Mouse (Mus musculus) heart, embryonic 10.5 days (tissue): ENCODE results near the gene Upk1a. TPM values are rescaled to one million over a fixed set of nuclear protein-coding genes. Genes with fewer than 3 reads are reported as not detected.

Experiments used
- DNase-seq: peaks from one replicate; pipeline ENCODE4 v3.0.0-alpha.2; 2017; ENCODE audit warnings: low spot score
- H3K27ac ChIP-seq: fragments of 300-500 bp; sonication (generic); 2 replicates; pipeline ENCODE4 v1.5.1; 2016; ENCODE audit warnings: mild to moderate bottlenecking
- H3K27me3 ChIP-seq: fragments of 300-500 bp; sonication (generic); 2 replicates; pipeline ENCODE4 v1.6.1; 2016; ENCODE audit warnings: mild to moderate bottlenecking; ENCODE audit not compliant: poor library complexity, insufficient read depth, severe bottlenecking
- H3K36me3 ChIP-seq: fragments of 300-500 bp; sonication (generic); 2 replicates; pipeline ENCODE4 v1.6.1; 2016; ENCODE audit warnings: mild to moderate bottlenecking, moderate library complexity
- H3K4me1 ChIP-seq: fragments of 300-500 bp; sonication (generic); 2 replicates; pipeline ENCODE4 v1.6.1; 2016; ENCODE audit warnings: mild to moderate bottlenecking
- H3K4me3 ChIP-seq: fragments of 300-500 bp; sonication (generic); 2 replicates; pipeline ENCODE4 v1.5.1; 2016; ENCODE audit warnings: mild to moderate bottlenecking, moderate library complexity
- H3K9me3 ChIP-seq: fragments of 300-500 bp; sonication (generic); 2 replicates; pipeline ENCODE4 v1.6.1; 2016; ENCODE audit warnings: mild to moderate bottlenecking, moderate library complexity
- WGBS: fragments of 180-500 bp; shearing (Covaris S2); methylation state at CpG from one replicate; pipeline ENCODE4 v1.1.7; 2016; 5-methylcytosine and 5-hydroxymethylcytosine counted together
- polyA plus RNA-seq: library from polyadenylated mRNA; unstranded; fragments of >200 nt; fragmentation: Nextera tagmentation; extraction: Ambion mirVana; gene quantifications from 2 replicates; pipeline ENCODE4 v1.2.1, GENCODE M21; 2016

Gene Upk1a
- polyA plus RNA-seq, 1 experiment from 2014 or later = 2.7 TPM

DNA sequence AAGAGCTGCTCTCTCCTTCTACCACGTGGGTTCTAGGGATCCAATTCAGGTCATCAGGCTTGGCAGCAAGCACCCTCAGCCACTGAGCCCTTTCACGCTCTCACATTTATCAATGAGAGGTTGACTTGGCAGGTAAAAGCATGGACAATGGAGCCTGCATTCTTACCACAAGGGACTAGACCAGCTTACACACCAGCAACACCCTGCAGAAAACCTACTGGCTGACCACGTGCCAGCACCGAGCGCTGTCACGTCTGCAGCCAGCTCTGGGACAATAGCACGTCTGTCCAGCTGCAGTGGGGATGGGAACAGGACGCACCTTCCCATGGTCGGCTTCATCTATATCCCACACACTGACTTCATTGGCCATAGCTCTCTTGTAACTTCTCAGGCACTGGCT is 6.0 kb upstream of the Upk1a start:
- WGBS = 96% methylated on average over 9 of the region's 9 CpGs
- no peak for DNase-seq
- H3K27ac ChIP-seq = no peak overlapping the region
- H3K36me3 ChIP-seq = peaks cover 76% of the 10 kb centered on the region
- H3K4me3 ChIP-seq = no peak overlapping the region
- no peaks in the 10 kb centered on the region for H3K27me3 ChIP-seq
- H3K4me1 ChIP-seq = peaks cover 13% of the 10 kb centered on the region
- H3K9me3 ChIP-seq = no peaks in the 10 kb centered on the region

- no peaks in the 10 kb centered on the region for H3K9me3 ChIP-seq
- no peak overlapping the region for H3K27ac ChIP-seq
- peaks cover 9% of the 10 kb centered on the region; the same call in 1 of the 2 replicates for H3K4me1 ChIP-seq
- peaks cover 49% of the 10 kb centered on the region for H3K36me3 ChIP-seq
- no peak overlapping the region for H3K4me3 ChIP-seq
- WGBS = 52% methylated on average over 5 of the region's 5 CpGs
- no peaks in the 10 kb centered on the region for H3K27me3 ChIP-seq
- DNase-seq = no peak
These were observed 2.6 kb upstream of the Upk1a start for GRCm38 (mm10) chr7:30615049-30615760.

GRCm38 (mm10) chr7:30614454-30614853 is 1.8 kb upstream of the Upk1a start:
- DNase-seq = no peak
- no peak overlapping the region for H3K4me3 ChIP-seq
- H3K27ac ChIP-seq = no peak overlapping the region
- H3K4me1 ChIP-seq = peaks cover 16% of the 10 kb centered on the region
- 71% methylated on average over 2 of the region's 2 CpGs for WGBS
- no peaks in the 10 kb centered on the region for H3K27me3 ChIP-seq
- peaks cover 43% of the 10 kb centered on the region for H3K36me3 ChIP-seq
- H3K9me3 ChIP-seq = no peaks in the 10 kb centered on the region

- Histone ChIP-seq H3K4me1 (peaks cover 17% of the 10 kb centered on the region), H3K27me3 (peaks cover 1% of the 10 kb centered on the region; the same call in 1 of the 2 replicates), H3K36me3 (peaks cover 35% of the 10 kb centered on the region), H3K27ac (no peak overlapping the region), H3K9me3 (no peaks in the 10 kb centered on the region), H3K4me3 (no peak overlapping the region)
- DNase-seq = no peak
- 22% methylated on average over 14 of the region's 14 CpGs for WGBS
These were observed 974 bp upstream of the Upk1a start for GRCm38 (mm10) chr7:30613529-30614112.

GRCm38 (mm10) chr7:30610043-30610442 is 2.6 kb downstream of the Upk1a start:
- H3K27ac ChIP-seq = 0 out of 2 replicates have a peak overlapping the region, but pooled peaks have one; percentile 26
- H3K36me3 ChIP-seq = peaks cover 2% of the 10 kb centered on the region; the same call in 1 of the 2 replicates
- no peak for DNase-seq
- 0 out of 2 replicates have a peak overlapping the region, but pooled peaks have one; percentile 0 for H3K4me3 ChIP-seq
- H3K9me3 ChIP-seq = no peaks in the 10 kb centered on the region
- 37% methylated on average over 7 of the region's 7 CpGs for WGBS
- H3K27me3 ChIP-seq = peaks cover 9% of the 10 kb centered on the region; the same call in 1 of the 2 replicates
- peaks cover 17% of the 10 kb centered on the region for H3K4me1 ChIP-seq

- 49% methylated on average over 16 of the region's 16 CpGs for WGBS
- Histone ChIP-seq H3K4me3 (no peak overlapping the region), H3K4me1 (peaks cover 14% of the 10 kb centered on the region), H3K36me3 (no peaks in the 10 kb centered on the region), H3K27ac (no peak overlapping the region), H3K9me3 (no peaks in the 10 kb centered on the region), H3K27me3 (peaks cover 9% of the 10 kb centered on the region; the same call in 1 of the 2 replicates)
- DNase-seq = no peak
These were observed 4.2 kb downstream of the Upk1a start for GRCm38 (mm10) chr7:30608476-30608875.

GRCm38 (mm10) chr7:30607706-30608309 is 4.8 kb downstream of the Upk1a start:
- Histone ChIP-seq H3K36me3 (no peaks in the 10 kb centered on the region), H3K27me3 (peaks cover 9% of the 10 kb centered on the region; the same call in 1 of the 2 replicates), H3K4me3 (no peak overlapping the region), H3K4me1 (peaks cover 12% of the 10 kb centered on the region), H3K27ac (no peak overlapping the region), H3K9me3 (no peaks in the 10 kb centered on the region)
- no peak for DNase-seq
- WGBS = 23% methylated on average over 8 of the region's 8 CpGs

DNA sequence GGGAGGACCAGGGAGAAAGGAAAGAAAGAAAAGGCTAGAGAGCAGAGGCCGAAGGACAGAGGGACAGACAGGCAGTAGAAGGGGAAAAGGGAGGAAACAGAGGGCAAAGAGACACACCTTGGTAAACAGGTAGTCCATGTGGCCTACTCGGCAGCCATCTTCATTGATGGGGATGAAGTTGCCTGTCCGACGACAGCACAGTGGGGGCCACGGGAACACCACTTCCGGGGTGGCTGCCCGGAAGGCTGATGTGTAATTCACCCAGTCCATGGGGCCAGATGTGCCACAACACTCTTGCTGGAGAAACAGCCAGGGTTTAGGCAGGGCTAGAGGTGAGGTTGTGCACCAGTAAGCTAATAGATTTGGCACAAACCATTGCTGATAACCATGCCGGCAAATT is 7.7 kb downstream of the Upk1a start:
- no peak overlapping the region for H3K27ac ChIP-seq
- H3K9me3 ChIP-seq = no peaks in the 10 kb centered on the region
- WGBS = 76% methylated on average over 8 of the region's 8 CpGs
- no peak for DNase-seq
- peaks cover 9% of the 10 kb centered on the region; the same call in 1 of the 2 replicates for H3K27me3 ChIP-seq
- peaks cover 20% of the 10 kb centered on the region for H3K4me1 ChIP-seq
- no peak overlapping the region for H3K4me3 ChIP-seq
- no peaks in the 10 kb centered on the region for H3K36me3 ChIP-seq

DNA sequence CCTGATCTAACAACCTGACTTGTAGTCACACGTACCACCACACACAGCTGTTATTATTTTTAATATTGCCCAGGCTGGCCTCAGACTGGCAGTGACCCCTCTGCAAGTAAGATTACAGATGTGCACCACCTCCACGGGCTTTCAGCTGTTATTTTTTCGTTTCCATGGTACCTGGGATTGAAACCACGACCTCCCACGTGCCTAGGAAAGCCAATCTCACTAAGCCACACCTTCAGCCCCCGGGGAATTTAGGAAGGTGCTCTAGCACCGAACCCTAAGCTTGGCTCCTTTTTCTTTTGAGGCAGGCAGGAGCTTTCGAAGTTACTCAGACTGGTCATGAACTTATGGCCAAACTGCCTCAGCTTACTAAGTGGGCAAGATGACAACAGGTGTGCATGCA is 8.2 kb downstream of the Upk1a start:
- no peak overlapping the region for H3K4me3 ChIP-seq
- H3K9me3 ChIP-seq = no peaks in the 10 kb centered on the region
- H3K27me3 ChIP-seq = peaks cover 9% of the 10 kb centered on the region; the same call in 1 of the 2 replicates
- H3K4me1 ChIP-seq = peaks cover 19% of the 10 kb centered on the region
- no peaks in the 10 kb centered on the region for H3K36me3 ChIP-seq
- DNase-seq = no peak
- 58% methylated on average over 8 of the region's 8 CpGs for WGBS
- H3K27ac ChIP-seq = no peak overlapping the region

- 23% methylated on average over 3 of the region's 3 CpGs for WGBS
- H3K4me1 ChIP-seq = peaks cover 18% of the 10 kb centered on the region
These were observed 10.1 kb downstream of the Upk1a start for GRCm38 (mm10) chr7:30602583-30602982.

DNA sequence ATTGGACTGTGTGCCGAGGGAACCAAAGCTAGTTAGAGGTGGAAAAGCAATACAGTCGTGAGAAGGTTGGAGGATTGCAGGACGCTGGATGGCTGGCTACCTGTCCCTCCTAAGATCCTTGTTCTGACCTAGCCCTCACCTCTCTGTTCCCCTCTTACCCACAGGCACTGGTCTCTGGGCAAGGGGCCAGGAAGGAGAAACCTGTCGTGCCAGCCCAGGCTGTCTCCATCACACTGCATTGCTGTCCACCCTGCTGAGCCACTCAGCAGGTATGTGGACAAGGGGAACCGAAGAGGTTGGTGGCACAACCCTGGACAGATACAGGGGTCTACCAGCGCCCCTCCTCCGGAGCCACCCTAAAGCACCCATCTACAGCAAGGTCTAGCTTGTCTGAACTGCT is 12.0 kb downstream of the Upk1a start:
- no peak for DNase-seq
- no peaks in the 10 kb centered on the region for H3K36me3 ChIP-seq
- H3K27me3 ChIP-seq = no peaks in the 10 kb centered on the region
- no peak overlapping the region for H3K4me3 ChIP-seq
- WGBS = 72% methylated on average over 7 of the region's 7 CpGs
- no peak overlapping the region for H3K27ac ChIP-seq
- H3K4me1 ChIP-seq = peaks cover 18% of the 10 kb centered on the region
- H3K9me3 ChIP-seq = no peaks in the 10 kb centered on the region

More at GRCm38 (mm10) chr7:30602583-30602982, 10.1 kb downstream of the Upk1a start:
- DNase-seq = no peak
- Histone ChIP-seq H3K9me3 (no peaks in the 10 kb centered on the region), H3K27me3 (peaks cover 5% of the 10 kb centered on the region; the same call in 1 of the 2 replicates), H3K4me3 (no peak overlapping the region), H3K36me3 (no peaks in the 10 kb centered on the region), H3K27ac (no peak overlapping the region)

GRCm38 (mm10) chr7:30599933-30600353 is 12.7 kb downstream of the Upk1a start:
- H3K27ac ChIP-seq = no peak overlapping the region
- DNase-seq = peak; percentile 97
- peak overlapping the region; percentile 19 for H3K4me3 ChIP-seq
- H3K36me3 ChIP-seq = no peaks in the 10 kb centered on the region
- peaks cover 4% of the 10 kb centered on the region; the same call in 1 of the 2 replicates for H3K27me3 ChIP-seq
- H3K9me3 ChIP-seq = no peaks in the 10 kb centered on the region
- 2% methylated on average over 16 of the region's 16 CpGs for WGBS
- H3K4me1 ChIP-seq = peaks cover 18% of the 10 kb centered on the region

- Histone ChIP-seq H3K36me3 (no peaks in the 10 kb centered on the region), H3K9me3 (no peaks in the 10 kb centered on the region), H3K4me3 (peak within 1 kb of the TSS; percentile 19; the same call in 1 of the 2 replicates), H3K4me1 (peaks cover 18% of the 10 kb centered on the region), H3K27ac (no peak within 1 kb of the TSS), H3K27me3 (peaks cover 8% of the 10 kb centered on the region; the same call in 1 of the 2 replicates)
- no peak for DNase-seq
- WGBS = 91% methylated on average over 12 of the region's 12 CpGs
These were observed 13.9 kb downstream of the Upk1a start, which contains the start of gene Zbtb32 for GRCm38 (mm10) chr7:30598786-30599185. TSS of gene Zbtb32 (minus strand) at chr7:30598909.
